Mouse (Mus musculus) gonadal fat pad, adult 2 months (tissue): ENCODE data around the gene Zbtb34. TPM values are rescaled to one million over a fixed set of nuclear protein-coding genes. Genes with fewer than 3 reads are reported as not detected.
A peak's percentile ranks its signal among the peaks of the same experiment; 100 is the strongest.

ENCODE experiments used
- DNase-seq: peaks from one replicate; pipeline ENCODE4 v3.0.0-alpha.2; 2012; ENCODE audit warnings: low read depth
- polyA plus RNA-seq: library from polyadenylated mRNA; depleted of rRNA; stranded (reverse); fragments of >200 nt; gene quantifications from 2 replicates; pipeline ENCODE4 v1.2.3, GENCODE M21; 2012

The Zbtb34 gene
- polyA plus RNA-seq, 1 experiment: 8.9 TPM

DNA sequence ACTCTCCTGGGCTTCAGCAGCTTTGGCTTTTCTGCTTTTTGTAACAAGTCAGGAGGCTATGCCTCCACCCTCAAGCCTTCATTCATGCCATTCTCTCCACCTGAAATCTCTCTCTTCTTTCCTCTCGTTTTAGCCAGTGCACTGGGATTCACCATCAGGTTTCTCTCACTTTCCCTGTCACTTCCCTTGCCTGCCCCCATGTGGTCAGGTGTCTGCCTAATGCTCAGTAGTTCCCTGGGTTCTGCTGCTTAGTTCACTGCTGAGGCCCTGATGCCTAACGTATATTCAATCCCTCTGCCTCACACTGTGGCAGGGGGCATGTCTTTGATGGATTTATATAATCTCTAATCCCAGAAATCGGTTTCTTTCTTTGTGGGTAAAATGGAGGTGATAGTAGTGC lies 29.9 kb downstream of the Zbtb34 start:
- no peak for DNase-seq

DNA sequence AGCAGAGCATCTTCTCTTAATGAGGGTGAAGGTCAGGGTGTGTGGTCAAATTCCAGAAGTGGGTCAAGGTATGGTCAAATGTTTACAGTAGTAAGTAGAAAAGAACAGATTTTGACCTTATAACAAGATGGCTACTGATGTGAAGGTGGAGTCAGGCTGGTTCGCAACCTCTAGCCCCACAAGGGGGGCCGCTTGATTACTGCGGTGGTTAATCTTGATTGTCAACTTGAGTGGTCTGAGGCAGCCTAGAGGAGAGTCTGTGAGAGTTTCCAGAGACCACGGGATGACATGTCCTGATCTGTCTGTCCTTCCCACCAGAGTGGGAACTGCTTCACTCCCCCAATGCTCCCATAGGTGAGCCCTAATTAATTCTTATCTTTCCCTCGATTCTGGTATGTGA lies 30.6 kb downstream of the Zbtb34 start:
- no peak for DNase-seq

DNA sequence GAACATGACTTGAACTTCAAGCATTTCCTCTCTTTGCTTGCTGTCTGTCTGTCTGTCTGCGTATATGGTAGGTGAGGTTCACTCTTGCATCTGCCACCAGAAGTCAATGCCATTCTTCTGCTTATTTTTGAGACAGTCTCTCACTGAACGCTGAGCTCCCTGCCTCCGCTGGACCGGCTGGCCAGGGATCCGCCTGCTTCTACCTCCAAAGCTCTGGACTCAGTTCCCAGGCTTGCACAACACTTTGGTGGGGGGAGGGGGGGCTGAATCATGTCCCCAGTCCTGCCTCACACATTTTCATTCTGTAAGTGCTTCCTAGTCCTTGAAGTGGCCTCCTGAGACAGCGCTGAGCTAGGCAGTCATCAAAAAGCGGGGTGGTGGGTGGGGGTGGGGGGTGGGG lies 32.0 kb downstream of the Zbtb34 start:
- no peak for DNase-seq

DNA sequence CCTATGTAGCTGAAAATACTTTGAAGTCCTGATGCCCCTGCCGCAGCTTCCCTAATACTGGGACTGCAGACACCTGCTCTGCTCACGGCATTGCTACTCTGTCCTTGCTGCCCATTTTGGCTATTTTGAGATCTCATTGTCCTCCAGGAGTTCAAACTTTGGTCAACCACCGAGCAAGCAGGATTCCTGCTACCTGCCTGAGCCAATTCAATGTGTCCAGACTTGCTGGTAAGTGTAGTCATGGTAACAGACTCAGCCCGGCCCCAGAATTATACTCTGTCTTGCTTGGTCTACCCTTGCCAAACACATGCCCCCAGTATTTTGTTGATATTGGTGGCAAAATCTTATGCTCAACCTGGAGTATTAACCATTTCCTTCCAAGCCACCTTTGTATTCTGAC lies 34.1 kb downstream of the Zbtb34 start:
- no peak for DNase-seq

DNA sequence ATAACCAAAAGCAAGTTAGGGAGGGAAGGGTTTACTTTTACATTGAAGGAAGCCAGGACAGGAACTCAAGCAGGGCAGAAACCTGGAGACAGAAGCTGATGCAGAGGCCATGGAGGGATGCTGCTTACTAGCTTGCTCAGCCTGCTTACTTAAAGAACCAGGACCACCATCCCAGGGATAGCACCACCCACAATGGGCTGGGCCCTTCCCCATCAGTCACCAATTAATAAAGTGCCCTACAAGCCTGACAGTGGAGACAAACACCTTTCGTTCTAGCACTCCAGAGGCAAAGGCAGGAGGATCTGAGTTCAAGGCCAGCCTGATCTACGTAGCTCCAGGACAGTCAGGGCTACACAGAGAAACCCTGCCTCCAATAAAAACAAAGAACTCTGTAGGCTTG lies 36.1 kb downstream of the Zbtb34 start:
- no peak for DNase-seq

DNA sequence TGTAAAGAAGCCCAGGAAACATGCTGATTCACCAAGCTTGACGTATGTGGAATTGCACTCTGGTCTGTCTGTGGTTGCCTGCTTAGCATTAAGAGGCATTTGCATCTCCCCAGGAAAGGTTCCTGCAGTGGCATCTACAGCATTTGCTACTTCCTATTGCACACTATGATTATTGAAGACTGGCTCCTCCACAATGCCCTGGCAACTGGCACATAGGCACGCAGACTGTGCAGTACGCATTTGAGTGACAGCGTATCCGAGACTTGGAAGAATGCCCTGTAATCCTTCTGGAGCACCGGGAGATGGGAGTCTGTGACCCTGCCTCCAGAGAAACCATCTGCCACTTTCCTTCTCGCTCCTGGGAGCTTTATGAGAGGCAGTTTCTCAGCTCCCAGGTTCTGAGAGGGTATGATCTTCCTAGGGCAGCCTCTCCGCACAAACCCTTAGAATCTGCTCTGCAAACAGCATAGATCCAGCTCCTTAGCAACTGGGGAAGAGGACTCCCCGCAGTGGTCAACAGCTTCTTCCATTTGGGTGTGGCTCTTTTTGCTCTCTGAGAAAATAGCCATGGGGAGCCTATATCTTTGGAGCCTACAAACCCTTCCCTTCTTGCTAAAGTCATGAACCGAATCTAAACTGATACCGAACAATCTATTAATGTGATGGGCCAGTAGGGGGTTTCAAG lies 37.0 kb downstream of the Zbtb34 start:
- DNase-seq: no peak

DNA sequence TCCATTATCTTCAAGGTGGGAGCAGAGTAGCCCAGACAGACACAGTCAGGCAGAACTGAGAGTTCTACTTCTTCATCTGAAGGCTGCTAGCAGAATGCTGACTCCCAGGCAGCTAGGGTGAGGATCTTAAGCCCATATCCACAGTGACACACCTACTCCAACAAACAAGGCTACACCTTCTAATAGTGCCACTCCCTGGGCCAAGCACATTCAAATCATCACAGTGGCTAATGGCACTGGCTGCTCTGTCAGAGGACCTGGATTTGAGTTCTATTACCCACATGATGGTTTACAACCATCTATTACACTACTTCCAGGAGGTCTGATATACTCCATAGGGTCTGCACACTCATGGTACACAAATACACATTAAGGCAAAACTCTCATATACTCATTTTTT lies 38.1 kb downstream of the Zbtb34 start:
- DNase-seq: no peak

DNA sequence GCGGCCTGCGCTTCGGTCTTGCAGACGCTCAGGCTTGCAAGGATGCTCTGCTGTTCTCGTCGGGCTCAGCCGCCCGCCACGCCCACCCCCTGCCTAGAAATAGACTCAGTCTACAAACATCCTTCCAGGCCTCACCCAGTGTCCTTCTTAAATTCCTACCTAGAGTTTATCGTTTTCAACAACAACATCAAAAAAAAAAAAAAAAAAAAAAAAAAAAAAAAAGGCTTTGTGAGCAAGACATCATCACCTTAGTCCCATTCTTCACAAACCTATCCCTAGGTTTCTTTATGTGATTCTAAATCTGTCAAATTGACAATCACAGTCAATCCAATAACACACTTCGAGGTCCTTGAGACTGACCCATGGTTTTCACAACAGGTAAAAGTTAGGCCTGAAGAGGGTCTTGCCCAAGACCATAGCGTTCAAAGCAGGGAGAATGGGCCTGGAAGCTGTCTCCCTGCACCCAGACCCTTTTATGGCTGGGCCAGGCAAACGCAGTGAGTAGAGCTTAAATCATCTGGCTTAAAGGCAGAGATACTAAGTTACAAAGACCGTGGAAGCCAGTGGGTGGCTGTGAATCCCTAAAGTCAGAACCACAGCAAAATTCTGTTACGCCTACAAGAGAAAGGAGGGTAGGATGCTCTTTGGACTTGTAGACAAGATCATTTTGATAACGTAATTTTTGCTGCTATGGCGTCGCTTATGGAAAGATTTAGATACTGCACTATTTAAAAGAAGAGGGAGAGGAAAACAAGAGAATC lies 59.3 kb downstream of the Zbtb34 start:
- no peak for DNase-seq

DNA sequence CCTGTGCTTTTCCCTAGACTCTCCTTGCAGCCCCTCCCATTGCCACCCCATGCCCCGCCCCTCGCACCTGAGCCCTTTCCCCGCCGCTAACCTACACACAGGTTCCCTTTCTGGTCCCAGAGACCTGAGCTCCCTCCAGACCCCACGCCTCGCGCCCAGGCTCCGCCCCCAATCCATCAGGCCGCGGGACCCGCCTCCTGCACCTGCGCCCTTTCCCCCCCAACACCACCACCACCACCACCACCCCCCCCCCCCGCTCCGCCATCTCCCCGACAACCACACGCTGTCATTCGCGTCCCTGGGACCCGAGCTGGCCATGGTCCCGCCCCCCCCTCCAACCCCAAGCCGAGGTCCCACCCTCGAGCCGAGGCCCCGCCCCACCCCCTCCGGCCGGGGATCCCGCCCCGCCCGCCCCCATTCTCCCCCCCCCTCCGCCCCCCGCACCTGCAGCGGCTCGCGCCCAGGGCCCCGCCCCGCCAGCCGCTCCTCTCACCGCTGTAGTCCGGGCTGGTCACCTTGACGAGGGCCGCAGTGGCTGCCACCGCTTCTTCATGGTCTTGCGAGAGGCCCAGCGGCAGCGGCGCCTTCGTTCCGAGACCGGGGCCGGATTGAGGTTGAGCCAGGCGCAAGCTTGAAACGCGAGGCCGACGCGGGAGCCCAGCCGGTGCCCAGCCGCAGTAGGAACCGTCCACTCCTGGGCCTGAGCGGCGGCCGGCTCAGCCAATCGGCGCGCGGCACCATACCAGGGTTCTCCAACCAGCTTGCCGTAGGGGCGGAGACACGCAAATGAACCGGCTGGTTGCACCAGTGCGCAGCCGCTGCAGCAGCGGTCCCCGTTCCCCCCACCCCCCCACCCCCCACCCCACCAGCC lies 60.1 kb downstream of the Zbtb34 start, which contains the start of gene Ralgps1:
TSS of gene Ralgps1 (minus strand) at position 710 of the 871 bp plus-strand sequence.
- DNase-seq: peak; percentile 30

DNA sequence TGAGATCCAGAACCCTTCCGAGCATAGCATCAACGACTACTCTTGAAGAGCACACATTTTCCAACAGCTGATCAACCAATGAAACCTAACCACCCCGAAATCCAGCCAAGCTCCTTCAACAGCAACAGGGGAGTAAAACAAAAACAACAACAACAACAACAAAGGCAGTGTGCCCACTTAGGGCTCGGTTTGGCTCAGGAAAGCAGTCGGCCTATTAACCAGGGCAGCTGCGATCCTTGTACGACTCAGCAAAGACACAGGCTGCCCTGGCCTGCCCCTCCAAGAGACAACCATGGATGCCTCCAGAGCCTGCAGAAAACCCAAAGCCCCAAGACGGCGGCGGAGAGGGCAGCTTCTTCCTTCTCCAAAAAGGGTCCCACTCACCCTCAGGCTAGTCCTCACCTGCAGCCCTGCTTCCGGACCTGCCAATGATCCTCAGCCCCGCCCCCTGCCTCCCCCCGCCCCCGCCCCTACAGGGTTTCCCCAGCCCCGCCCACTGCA lies 60.8 kb downstream of the Zbtb34 start:
- DNase-seq: no peak

DNA sequence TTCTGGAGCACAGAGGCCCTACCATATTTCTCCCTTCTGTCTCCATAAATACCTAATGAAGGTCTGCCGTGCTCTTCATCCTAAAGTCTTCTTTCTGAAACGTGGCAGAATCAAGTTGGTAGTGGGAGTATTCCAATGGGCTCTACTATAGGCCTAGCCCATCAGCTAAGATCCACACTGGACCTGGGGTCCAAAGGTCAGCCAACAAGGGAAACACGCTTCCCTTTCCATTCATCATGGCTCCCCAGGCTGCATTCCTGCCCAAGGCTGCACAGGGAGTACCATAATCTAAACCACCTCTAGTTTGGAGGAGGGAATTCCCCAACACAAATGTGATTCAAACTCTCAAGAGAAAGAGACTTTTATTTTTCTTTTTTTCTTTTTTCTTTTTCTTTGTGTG lies 61.7 kb downstream of the Zbtb34 start:
- no peak for DNase-seq

DNA sequence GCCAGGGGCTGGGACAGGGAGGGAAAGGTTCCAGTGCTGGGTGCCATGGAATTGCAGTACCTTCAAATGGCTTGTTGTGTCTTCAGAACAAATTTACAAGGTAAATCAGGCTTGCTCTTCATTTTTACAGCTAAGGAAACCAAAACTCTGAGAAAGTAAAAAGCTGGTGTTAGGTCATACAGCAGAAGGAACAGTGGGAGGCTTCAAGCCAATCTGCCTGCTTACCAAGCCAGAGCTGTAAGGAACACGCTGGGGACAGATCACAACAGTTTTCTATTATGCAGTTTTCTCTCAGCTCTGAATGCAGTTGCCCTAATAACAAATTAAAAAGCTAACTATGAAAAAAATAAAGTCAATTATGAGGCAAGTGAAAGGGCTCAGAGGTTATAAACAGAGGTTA lies 62.6 kb downstream of the Zbtb34 start:
- no peak for DNase-seq

DNA sequence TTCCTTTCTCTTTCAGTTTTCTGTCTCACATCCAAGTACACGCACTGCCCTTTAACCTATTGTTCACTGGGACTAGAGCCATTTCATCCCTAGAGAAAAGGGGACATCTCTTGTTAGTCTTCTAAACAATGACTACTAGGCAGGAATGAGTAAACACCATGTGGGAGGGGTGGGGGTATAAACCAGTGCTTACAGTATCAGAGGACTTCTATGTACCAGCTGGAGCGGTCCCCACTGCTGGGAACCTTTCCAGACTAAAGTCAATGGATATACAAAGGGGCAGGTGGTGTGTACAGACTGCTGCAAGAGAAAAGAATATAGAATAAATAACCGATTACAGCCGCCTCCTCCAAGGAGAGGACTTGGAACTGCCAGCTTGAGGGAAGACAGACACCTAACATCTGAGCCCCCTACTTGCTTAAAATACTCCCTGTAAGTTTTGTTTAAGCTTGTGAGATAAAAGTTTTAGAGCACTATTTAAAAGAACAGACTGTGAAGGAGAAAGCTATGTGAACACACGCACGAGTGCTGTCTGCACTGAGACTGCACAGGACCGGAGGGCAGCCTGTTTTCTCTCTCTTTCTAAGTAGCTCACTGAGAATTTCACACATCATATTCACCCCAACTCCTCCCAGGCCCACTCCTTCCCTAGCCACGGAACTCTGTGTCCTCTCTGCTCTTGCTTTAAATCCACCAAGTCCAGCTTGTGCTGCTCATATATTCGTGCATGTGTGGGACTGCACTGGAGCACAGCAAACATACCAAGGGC lies 65.2 kb downstream of the Zbtb34 start:
- no peak for DNase-seq

DNA sequence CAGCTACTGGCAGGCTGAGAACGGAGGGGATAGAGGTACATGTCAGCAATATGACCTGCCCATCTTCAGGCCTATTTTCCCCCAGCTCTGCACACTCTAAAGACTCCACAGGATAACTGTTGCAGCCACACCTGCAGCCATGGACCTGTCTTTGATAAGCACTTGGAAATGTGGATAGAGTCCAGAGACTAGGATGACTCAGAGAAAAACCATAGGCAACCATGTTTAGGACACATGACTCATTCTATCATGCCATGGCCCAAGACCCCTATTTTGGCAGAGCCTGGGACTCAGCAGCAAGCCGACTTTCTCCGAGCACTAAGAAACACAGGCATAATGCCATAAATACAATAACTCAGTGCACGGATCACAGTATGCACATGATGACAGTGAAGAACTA lies 66.5 kb downstream of the Zbtb34 start:
- no peak for DNase-seq

DNA sequence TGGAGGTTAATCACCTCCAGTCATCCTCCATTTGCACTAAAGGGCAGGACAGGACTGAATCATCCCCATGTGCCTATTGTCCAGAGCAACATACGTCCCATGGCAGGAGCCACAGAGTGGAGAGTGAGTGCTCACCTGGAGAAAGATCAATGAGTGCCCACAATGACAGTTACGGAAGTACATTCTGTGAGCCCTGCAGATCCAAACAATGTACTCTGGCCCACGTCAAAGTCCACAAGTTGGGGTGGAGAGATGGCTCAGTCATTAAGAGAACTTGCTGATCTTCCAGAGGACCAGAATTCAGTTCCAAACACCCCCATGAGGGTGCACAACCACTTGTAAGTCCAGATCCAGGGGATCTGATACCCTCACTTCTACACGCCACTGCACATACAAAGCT lies 67.2 kb downstream of the Zbtb34 start:
- no peak for DNase-seq

DNA sequence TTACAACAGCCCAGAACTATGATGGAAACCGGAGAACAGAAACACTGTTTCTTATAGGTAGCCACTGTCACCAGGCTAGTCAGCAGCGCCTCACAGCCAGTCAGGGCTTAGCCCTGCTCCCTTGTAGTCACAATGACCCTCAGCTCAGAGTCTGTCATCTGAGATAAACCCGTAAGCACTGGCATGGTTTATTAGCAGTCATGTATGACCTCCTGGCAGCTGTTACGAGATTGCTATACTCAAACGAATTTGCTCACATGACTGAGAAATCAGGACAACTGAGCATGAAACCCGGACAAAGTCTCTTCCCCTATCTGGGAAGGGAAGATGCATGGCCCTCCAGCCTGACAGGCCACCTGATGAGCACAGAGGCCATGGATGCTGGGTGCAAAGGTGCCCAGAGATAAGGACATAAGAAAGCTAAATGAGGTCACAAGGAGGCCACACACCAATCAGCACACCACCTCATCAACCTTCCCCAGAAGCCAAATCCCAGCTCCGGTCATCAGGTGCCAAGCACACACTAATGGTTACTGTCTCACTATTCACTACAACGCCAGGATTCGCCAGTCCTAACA lies 69.9 kb downstream of the Zbtb34 start:
- DNase-seq: no peak

DNA sequence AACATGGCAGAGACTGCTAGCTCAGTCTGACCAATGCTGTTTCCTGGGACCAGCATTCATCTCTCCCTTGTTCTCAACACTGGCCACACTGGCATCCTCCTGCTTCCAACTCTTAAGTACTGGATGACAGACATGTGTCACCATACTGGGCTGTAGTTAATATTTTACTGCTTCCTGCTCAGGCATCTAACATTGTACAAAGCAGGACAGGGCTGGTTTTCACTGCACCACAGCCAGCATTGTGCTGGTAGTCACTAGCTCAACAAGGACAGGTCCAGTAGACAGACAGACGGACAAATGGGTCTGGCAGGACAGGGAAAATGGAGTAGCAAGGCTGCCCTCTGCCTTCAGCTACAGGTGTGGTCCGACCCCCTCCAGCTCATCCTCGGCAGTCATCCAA lies 70.6 kb downstream of the Zbtb34 start:
- DNase-seq: no peak

DNA sequence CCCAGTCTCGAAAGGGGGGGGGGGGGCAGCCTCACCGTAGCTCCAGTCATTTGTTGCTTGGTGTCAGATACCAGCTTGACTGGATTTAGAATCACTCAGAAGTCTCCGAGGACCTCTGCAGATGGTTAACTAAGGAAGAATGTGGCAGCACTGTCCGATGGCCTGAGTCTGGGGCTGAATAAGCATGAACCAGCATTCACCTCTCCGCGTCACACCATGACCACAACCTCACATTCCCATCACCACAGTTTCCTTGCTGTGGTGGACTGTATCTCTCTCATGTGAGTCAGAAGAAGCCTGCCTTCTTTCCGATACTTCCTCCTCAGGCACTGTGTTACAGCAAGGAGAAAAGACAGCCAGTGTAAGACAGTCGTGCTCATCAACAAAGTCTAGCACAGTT lies 71.9 kb downstream of the Zbtb34 start:
- DNase-seq: no peak

DNA sequence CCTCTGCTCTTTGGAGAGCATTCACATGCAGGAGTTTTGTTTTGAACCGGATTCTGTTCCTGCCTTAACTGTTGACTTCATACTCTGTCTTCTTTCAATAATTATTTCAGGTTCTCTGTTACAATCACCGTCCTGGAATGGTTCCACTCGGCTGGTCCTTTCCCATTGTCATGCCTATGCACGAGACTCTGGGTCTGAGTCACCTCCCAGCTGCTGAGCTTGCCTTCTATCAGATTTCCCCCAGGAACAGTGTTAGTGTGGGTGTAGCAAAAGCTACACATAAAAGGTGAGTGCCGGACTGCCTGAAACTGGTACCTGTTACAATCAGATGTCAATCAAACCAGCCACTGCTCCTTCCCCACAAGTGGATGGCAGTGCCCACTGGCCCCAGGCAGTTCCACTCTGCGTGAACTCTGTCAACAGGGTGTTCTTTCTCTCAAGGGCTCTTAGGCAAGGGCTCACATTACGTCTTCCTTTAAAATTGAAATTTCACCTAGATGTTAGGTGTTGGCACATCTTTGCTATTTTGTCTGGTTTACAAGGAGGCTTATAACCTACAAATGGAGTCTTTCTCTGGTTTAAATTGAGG lies 73.8 kb downstream of the Zbtb34 start:
- no peak for DNase-seq
